Mouse (Mus musculus): Measurements from ENCODE around the gene Rufy3. TPM values are rescaled to one million over a fixed set of nuclear protein-coding genes. Genes with fewer than 3 reads are reported as not detected.
A peak's percentile ranks its signal among the peaks of the same experiment; 100 is the strongest.

Rufy3 gene
- polyA plus RNA-seq, 1 experiment from 2014 or later, result 10.7 TPM

DNA sequence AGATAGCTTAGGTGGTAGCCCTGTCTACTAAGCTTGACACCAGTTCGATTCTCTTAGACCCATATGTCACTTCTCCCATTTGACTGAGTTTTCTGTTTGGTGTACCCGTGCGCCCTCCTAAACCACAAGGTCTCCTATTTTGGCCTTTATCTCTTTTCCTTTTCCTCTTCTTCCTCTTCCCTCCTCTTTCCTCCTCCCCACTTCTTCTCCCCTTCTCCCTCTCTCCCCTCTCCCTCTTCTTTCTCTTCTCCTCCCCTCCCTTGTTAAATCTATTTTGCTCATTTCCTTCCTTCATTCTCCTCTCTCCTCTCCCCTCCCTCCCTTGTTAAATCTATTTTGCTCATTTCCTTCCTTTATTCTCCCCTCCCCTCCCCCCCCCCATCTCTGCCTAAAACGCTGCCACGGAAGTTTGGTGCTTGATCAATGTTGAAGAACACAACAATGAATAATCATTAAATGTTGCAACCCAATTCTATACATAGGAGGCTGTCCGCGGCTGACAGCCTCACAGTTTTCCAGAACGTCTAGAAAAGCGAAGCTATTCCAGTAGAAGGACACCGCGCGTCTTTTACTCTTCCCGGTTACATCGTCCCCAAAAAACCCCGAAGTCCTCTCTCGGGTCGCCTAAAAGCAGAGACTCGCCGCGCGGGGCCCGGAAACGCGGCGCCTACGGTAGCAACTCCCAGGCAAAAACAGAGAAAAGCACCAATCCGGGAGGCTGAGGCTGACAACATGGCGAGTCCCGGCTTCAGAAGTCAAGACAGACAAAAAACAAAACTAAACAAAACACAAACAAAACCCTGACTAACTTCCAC is 11.4 kb upstream of the Rufy3 start:
- ATAC-seq (replicated peaks; ENCODE audit: low FRiP score) (peak; percentile 59), DNase-seq (ENCODE audit: low spot score) (no peak)
- H3K4me2 ChIP-seq, result peak overlapping the region; percentile 76
- no peaks in the 10 kb centered on the region for H3K9me3 ChIP-seq (ENCODE audit: control insufficient read depth, low read length)
- peaks cover 14% of the 10 kb centered on the region for H3K4me1 ChIP-seq (replicated peaks; ENCODE audit: control insufficient read depth, insufficient read depth, low read length)
- H3K27me3 ChIP-seq (replicated peaks; ENCODE audit: control insufficient read depth, insufficient read depth, low read length), result no peaks in the 10 kb centered on the region
- 0 out of 2 replicates have a peak, but pooled peaks cover 3% of the 10 kb centered on the region for H3K36me3 ChIP-seq (ENCODE audit: control insufficient read depth, insufficient read depth, low read length)
- H3K4me3 ChIP-seq (ENCODE audit: low read depth, low read length), result peak overlapping the region; percentile 83
- peak overlapping the region; percentile 86 for H3K9ac ChIP-seq (ENCODE audit: low read depth, low read length)
- WGBS, result 4% methylated on average over 29 of the region's 29 CpGs
- peak overlapping the region; percentile 91 for H3K27ac ChIP-seq (ENCODE audit: low read depth, low read length)

DNA sequence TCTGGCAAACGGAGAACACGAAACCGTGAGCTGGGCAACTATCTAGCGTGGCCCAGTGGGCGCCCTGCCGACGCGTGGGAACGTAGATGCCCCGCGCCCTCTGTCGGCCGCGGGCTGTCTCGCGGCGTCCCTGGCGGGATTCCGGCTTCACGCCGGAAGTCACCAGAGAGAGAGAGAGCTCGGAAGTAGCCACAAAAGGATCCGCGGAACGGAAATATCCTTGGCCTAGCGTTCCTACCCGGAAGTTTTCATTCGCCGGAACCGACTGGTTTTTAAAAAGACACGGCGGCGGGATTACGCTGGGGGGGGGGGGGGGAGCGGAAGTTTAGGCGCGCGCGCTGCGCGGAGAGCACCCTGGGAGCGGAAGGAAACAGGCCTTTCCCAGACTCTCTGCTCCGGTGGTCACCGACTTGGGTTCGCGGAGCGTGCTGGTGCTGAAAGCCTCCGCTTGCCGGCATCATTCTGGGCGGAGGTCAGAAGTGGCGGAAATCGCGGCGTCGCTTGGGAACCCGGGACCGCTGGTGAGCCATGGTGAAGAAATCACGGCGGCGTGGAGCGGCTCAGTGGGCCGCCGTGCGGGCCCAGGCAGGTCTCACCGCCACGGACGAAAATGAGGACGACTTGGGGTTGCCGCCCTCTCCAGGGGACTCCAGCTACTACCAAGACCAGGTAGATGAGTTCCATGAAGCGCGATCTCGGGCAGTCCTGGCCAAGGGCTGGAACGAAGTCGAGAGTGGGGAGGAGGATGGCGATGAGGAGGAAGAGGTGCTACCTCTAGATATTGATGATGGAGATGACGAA is 10.6 kb upstream of the Rufy3 start, which contains the start of gene Utp3:
TSS of gene Utp3 (plus strand) at position 377 of the 801 bp plus-strand sequence.
- ATAC-seq (replicated peaks; ENCODE audit: low FRiP score) (peak; percentile 94), DNase-seq (ENCODE audit: low spot score) (peak; percentile 95)
- Histone ChIP-seq H3K27ac (ENCODE audit: low read depth, low read length) (peak within 1 kb of the TSS; percentile 91), H3K4me1 (replicated peaks; ENCODE audit: control insufficient read depth, insufficient read depth, low read length) (peaks cover 14% of the 10 kb centered on the region), H3K27me3 (replicated peaks; ENCODE audit: control insufficient read depth, insufficient read depth, low read length) (no peaks in the 10 kb centered on the region), H3K9ac (ENCODE audit: low read depth, low read length) (peak within 1 kb of the TSS; percentile 86), H3K36me3 (ENCODE audit: control insufficient read depth, insufficient read depth, low read length) (0 out of 2 replicates have a peak, but pooled peaks cover 3% of the 10 kb centered on the region), H3K4me2 (peak within 1 kb of the TSS; percentile 99), H3K9me3 (ENCODE audit: control insufficient read depth, low read length) (no peaks in the 10 kb centered on the region), H3K4me3 (ENCODE audit: low read depth, low read length) (peak within 1 kb of the TSS; percentile 83)
- WGBS, result under 1% methylated on average over 72 of the region's 76 CpGs

DNA sequence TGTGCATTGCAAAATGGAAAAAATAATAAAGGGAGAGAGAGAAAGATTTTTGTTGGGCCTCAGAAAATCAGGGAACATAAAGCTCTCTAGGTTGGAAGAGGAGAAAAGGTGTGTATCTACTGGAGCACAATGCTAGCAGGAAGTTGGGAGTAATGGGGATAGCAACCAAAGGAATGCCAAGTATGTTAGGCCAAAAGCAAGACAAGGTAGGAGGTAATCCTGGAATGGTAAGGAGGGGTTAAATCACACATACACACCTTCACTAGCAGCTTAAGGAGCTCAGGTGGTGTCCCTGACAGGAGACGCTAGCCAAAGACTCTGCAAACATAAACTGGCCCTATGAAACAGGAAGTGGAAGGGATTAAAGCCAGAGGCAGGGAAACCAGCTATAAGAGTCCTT is 5.8 kb upstream of the Rufy3 start:
- ATAC-seq (replicated peaks; ENCODE audit: low FRiP score) (no peak), DNase-seq (ENCODE audit: low spot score) (no peak)
- Histone ChIP-seq H3K27ac (ENCODE audit: low read depth, low read length) (no peak overlapping the region), H3K27me3 (replicated peaks; ENCODE audit: control insufficient read depth, insufficient read depth, low read length) (no peaks in the 10 kb centered on the region), H3K4me3 (ENCODE audit: low read depth, low read length) (no peak overlapping the region), H3K4me2 (no peak overlapping the region), H3K4me1 (replicated peaks; ENCODE audit: control insufficient read depth, insufficient read depth, low read length) (peaks cover 14% of the 10 kb centered on the region), H3K9ac (ENCODE audit: low read depth, low read length) (no peak overlapping the region), H3K36me3 (ENCODE audit: control insufficient read depth, insufficient read depth, low read length) (0 out of 2 replicates have a peak, but pooled peaks cover 3% of the 10 kb centered on the region), H3K9me3 (ENCODE audit: control insufficient read depth, low read length) (no peaks in the 10 kb centered on the region)
- WGBS, result 39% methylated on average over 1 of the region's 1 CpGs

DNA sequence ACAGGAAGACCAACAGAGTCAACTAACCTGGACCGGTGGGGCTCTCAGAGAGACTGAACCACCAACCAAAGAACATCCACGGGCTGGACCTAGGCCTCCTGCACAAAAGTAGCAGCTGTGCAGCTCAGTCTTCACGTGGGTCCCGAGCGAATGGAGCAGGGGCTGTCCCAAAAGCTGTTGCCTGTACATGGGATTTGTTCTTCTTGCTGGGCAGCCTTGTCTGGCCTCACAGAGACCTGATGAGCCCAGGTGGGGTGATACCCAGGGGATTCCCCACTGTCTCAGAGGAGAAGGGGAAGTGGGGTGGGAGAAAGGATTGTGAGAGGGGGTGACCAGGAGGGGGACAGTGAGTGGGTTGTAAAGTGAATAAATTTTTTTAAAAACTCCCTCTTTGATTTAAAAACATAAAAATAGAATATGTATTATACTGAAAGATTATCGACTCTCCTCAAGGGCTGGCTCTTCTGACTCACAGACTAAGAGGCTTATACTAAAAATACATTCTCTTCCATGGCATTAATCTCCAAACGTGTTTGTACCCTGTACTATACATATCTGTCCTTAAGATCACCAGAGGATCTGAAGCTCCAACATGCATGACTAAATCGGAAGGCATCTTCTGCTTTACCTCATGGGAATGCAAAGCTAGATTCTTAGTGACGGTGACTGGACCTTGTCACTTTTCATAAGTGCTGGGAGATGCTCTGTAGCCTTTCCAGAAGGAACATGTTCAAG is 3.6 kb upstream of the Rufy3 start:
- Histone ChIP-seq H3K4me3 (ENCODE audit: low read depth, low read length) (no peak overlapping the region), H3K9ac (ENCODE audit: low read depth, low read length) (no peak overlapping the region), H3K27ac (ENCODE audit: low read depth, low read length) (no peak overlapping the region), H3K4me2 (no peak overlapping the region), H3K36me3 (ENCODE audit: control insufficient read depth, insufficient read depth, low read length) (0 out of 2 replicates have a peak, but pooled peaks cover 3% of the 10 kb centered on the region), H3K27me3 (replicated peaks; ENCODE audit: control insufficient read depth, insufficient read depth, low read length) (no peaks in the 10 kb centered on the region), H3K9me3 (ENCODE audit: control insufficient read depth, low read length) (no peaks in the 10 kb centered on the region), H3K4me1 (replicated peaks; ENCODE audit: control insufficient read depth, insufficient read depth, low read length) (peaks cover 4% of the 10 kb centered on the region)
- ATAC-seq (replicated peaks; ENCODE audit: low FRiP score) (no peak), DNase-seq (ENCODE audit: low spot score) (no peak)
- WGBS, result 81% methylated on average over 9 of the region's 9 CpGs

DNA sequence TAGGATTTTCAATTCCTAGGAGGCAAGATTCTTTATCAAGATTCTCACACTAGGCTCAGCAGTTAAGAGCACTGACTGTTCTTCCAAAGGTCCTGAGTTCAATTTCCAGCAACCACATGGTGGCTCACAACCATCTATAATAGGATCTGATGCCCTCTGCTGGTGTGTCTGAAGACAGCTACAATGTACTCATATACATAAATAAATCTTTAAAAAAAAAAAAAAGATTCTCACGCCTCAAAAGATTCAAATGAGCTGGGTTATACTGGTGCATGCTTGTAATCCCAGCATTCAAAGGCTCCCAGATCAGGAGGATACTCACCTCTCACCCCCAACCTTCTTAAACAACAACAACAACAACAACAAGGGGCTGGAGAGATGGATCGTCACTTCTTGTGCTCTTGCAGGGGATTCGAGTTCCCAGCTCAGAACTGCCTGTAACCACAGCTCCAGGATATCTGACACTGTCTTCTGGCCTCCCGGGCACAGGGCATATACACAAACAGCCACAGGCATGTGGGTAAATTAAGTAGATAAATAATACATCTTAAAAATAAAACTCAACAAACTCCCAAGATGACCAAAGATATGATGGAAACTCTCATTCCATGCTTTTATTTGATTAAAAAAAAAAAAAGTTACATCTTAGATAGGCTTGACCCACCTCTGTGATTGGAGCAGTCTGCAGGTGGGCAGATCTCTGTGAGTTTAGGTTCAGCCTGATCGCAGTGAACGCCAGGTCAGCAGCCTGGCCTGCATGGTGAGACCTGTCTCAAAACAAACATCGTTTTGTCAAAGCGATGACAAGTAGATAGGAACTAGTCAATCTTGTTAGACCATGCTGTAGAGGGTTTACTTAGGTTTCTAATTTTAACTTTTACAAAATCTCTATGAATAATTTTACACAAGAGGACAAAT is 1.7 kb upstream of the Rufy3 start:
- Histone ChIP-seq H3K36me3 (ENCODE audit: control insufficient read depth, insufficient read depth, low read length) (no peaks in the 10 kb centered on the region), H3K4me1 (replicated peaks; ENCODE audit: control insufficient read depth, insufficient read depth, low read length) (peaks cover 4% of the 10 kb centered on the region; the same call in 1 of the 2 replicates), H3K27ac (ENCODE audit: low read depth, low read length) (no peak overlapping the region), H3K4me3 (ENCODE audit: low read depth, low read length) (no peak overlapping the region), H3K4me2 (no peak overlapping the region), H3K9me3 (ENCODE audit: control insufficient read depth, low read length) (no peaks in the 10 kb centered on the region), H3K9ac (ENCODE audit: low read depth, low read length) (no peak overlapping the region), H3K27me3 (replicated peaks; ENCODE audit: control insufficient read depth, insufficient read depth, low read length) (no peaks in the 10 kb centered on the region)
- 70% methylated on average over 8 of the region's 8 CpGs for WGBS
- no peak for DNase-seq (ENCODE audit: low spot score)
- ATAC-seq (replicated peaks; ENCODE audit: low FRiP score), result no peak

DNA sequence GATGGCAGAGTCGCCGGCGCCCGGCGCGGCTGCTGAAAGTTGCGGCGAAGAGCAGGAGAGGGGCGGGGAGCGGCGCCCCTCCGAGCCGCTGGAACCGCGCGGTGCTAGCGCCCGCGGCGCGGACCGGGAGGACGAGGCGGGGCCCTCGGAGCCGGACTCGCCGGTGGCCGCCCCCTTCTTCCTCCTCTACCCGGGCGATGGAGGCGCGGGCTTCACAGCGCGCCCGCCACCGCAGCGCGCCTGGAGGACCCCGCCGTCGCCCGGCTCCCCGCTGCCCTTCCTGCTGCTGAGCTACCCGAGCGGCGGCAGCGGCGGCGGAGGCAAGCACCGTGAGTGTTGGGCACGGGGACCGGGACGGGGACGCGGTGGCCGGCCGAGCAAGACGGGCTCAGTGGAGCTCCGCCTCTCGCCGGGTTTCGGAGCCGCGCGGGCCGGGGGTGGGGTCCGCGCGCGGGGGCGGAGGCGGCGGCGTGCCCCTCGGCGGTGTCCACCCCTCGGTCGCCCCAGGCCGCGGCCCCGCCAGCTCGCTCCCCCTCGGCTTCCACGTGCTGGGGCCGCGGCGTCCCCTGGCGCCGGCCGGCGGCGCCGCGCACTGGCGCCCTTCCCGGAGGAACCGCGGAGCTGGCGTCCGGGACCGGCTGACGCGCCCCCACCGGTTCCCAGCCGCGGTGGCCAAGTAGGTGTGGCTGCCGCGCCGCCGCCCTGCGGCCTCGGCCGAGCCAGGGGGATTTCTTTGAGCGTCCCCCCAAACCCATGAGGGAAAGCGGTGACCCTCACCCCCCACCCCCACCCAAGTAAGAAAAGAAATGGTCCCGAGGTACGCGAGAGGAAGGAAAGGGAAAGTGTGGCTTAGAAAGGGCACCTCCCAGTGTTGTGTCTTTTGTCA is 551 bp downstream of the Rufy3 start:
- H3K36me3 ChIP-seq (ENCODE audit: control insufficient read depth, insufficient read depth, low read length), result no peaks in the 10 kb centered on the region
- H3K27me3 ChIP-seq (replicated peaks; ENCODE audit: control insufficient read depth, insufficient read depth, low read length), result no peaks in the 10 kb centered on the region
- peak overlapping the region; percentile 78 for H3K9ac ChIP-seq (ENCODE audit: low read depth, low read length)
- peak; percentile 68 for DNase-seq (ENCODE audit: low spot score)
- H3K4me2 ChIP-seq, result peak overlapping the region; percentile 87
- under 1% methylated on average over 102 of the region's 119 CpGs for WGBS
- no peaks in the 10 kb centered on the region for H3K9me3 ChIP-seq (ENCODE audit: control insufficient read depth, low read length)
- peak overlapping the region; percentile 85 for H3K27ac ChIP-seq (ENCODE audit: low read depth, low read length)
- peak overlapping the region; percentile 90 for H3K4me3 ChIP-seq (ENCODE audit: low read depth, low read length)
- ATAC-seq (replicated peaks; ENCODE audit: low FRiP score), result peak; percentile 60
- peaks cover 4% of the 10 kb centered on the region; the same call in 1 of the 2 replicates for H3K4me1 ChIP-seq (replicated peaks; ENCODE audit: control insufficient read depth, insufficient read depth, low read length)
